Comparison of ENCODE assay signal across 8 mouse cellular contexts in genomic region chr12:55835857-55836198, GRCm38 (mm10). TPM values are rescaled to one million over a fixed set of nuclear protein-coding genes. Genes with fewer than 3 reads are reported as not detected.
DNase-seq lines count a peak whose midpoint lies in the region; ATAC-seq and TF ChIP-seq lines count a peak whose summit lies in the region.

No protein-coding gene starts in this region.

- peaks cover 13% of the 10 kb centered on the region; the same call in 1 of the 2 replicates for H3K4me1 ChIP-seq in kidney, embryonic 15.5 days
- peaks cover 12% of the 10 kb centered on the region for H3K4me1 ChIP-seq in embryonic facial prominence, embryonic 10.5 days
- peaks cover 3% of the 10 kb centered on the region; the same call in 1 of the 2 replicates for H3K4me1 ChIP-seq in midbrain, postnatal 0 days (ENCODE audit: insufficient read depth, low read length)

- 3% methylated on average over 6 of the region's 6 CpGs for WGBS in kidney, embryonic 15.5 days
- under 1% methylated on average over 6 of the region's 6 CpGs for WGBS in embryonic facial prominence, embryonic 10.5 days
- under 1% methylated on average over 6 of the region's 6 CpGs for WGBS in midbrain, postnatal 0 days

- peak overlapping the region; percentile 87 for H3K27ac ChIP-seq in kidney, embryonic 15.5 days
- peak overlapping the region; percentile 92 for H3K27ac ChIP-seq in embryonic facial prominence, embryonic 10.5 days (replicated peaks)
- H3K27ac ChIP-seq in midbrain, postnatal 0 days (ENCODE audit: low read depth, low read length), result peak overlapping the region; percentile 89

- H3K4me3 ChIP-seq in kidney, embryonic 15.5 days (replicated peaks), result peak overlapping the region; percentile 64
- peak overlapping the region; percentile 86 for H3K4me3 ChIP-seq in embryonic facial prominence, embryonic 10.5 days
- peak overlapping the region; percentile 73 for H3K4me3 ChIP-seq in midbrain, postnatal 0 days (ENCODE audit: low read depth, low read length)

- no peaks in the 10 kb centered on the region for H3K36me3 ChIP-seq in kidney, embryonic 15.5 days
- peaks cover 13% of the 10 kb centered on the region for H3K36me3 ChIP-seq in embryonic facial prominence, embryonic 10.5 days (replicated peaks)
- H3K36me3 ChIP-seq in midbrain, postnatal 0 days (ENCODE audit: insufficient read depth, low read length), result no peaks in the 10 kb centered on the region

- intact Hi-C loops in left cerebral cortex, postnatal 14 days (cut with DNase I), result loop anchor here (10.0 kb wide), 1 partner anchor 521 kb away; no protein-coding TSS in a partner anchor

- H3K27me3 ChIP-seq in kidney, embryonic 15.5 days, result no peaks in the 10 kb centered on the region
- no peaks in the 10 kb centered on the region for H3K27me3 ChIP-seq in embryonic facial prominence, embryonic 10.5 days (replicated peaks; ENCODE audit: low read depth, poor library complexity, severe bottlenecking)
- H3K27me3 ChIP-seq in midbrain, postnatal 0 days (ENCODE audit: insufficient read depth, low read length), result no peaks in the 10 kb centered on the region

- DNase-seq in kidney, adult 18-20 months, result no peak
- DNase-seq in embryonic facial prominence, embryonic 10.5 days (ENCODE audit: low spot score), result no peak
- peak; percentile 98 for DNase-seq in hindlimb bud, embryonic 11.5 days (ENCODE audit: extremely low spot score, low read depth, low spot score)
- no peak for DNase-seq in midbrain, postnatal 0 days (ENCODE audit: low spot score)
- no peak for DNase-seq in right cerebral cortex, postnatal 25 days
- DNase-seq in urinary bladder, adult 18-20 months (ENCODE audit: low spot score in 2 of 2), result no peak
- no peak for DNase-seq in left cerebral cortex, postnatal 14 days (ENCODE audit: low spot score in 2 of 2)

- no peaks in the 10 kb centered on the region for H3K9me3 ChIP-seq in kidney, embryonic 15.5 days (replicated peaks)
- H3K9me3 ChIP-seq in embryonic facial prominence, embryonic 10.5 days, result no peaks in the 10 kb centered on the region
- H3K9me3 ChIP-seq in midbrain, postnatal 0 days (ENCODE audit: low read length), result no peaks in the 10 kb centered on the region

- 0 out of 2 replicates have a peak overlapping the region, but pooled peaks have one; percentile 39 for H3K9ac ChIP-seq in kidney, embryonic 15.5 days
- 0 out of 2 replicates have a peak overlapping the region, but pooled peaks have one; percentile 1 for H3K9ac ChIP-seq in midbrain, postnatal 0 days (replicated peaks; ENCODE audit: low read length, poor library complexity, severe bottlenecking)

- ATAC-seq in kidney, embryonic 15.5 days (replicated peaks; ENCODE audit: low FRiP score), result no peak
- no peak for ATAC-seq in midbrain, postnatal 0 days (ENCODE audit: low FRiP score)

- TF ChIP-seq CTCF in midbrain, postnatal 0 days (IDR thresholded peaks at IDR 0.05), result no peak

- H3K4me2 ChIP-seq in kidney, embryonic 15.5 days, result peak overlapping the region; percentile 58
- H3K4me2 ChIP-seq in midbrain, postnatal 0 days (ENCODE audit: low read depth, low read length, poor library complexity, severe bottlenecking), result peak overlapping the region; percentile 40

RNA-seq across cellular contexts. Expression of gene Brms1l, which starts 0.3 kb away (rescaled TPM):
- polyA plus RNA-seq in kidney, embryonic 15.5 days (2015; fragmentation: Nextera tagmentation; extraction: Ambion mirVana), result 38.0 and 38.5 TPM in 2 replicates
- 42.4 and 45.3 TPM in 2 replicates for polyA plus RNA-seq in embryonic facial prominence, embryonic 10.5 days (2016; fragmentation: Nextera tagmentation; extraction: Ambion mirVana)
- 38.0 and 39.7 TPM in 2 replicates for total RNA-seq in midbrain, postnatal 0 days (2014; rRNA removed)
- 38.3 and 40.5 TPM in 2 replicates for polyA plus RNA-seq in midbrain, postnatal 0 days (2015; fragmentation: Nextera tagmentation; extraction: Ambion mirVana)
- 10 to 100 TPM; 58.7 to 63.8 TPM for total RNA-seq in left cerebral cortex, postnatal 14 days (2021)

RNA-seq across cellular contexts. Expression of gene Ralgapa1, which starts 14.9 kb away (rescaled TPM):
- polyA plus RNA-seq in kidney, embryonic 15.5 days (2015; fragmentation: Nextera tagmentation; extraction: Ambion mirVana), result 13.2 and 14.0 TPM in 2 replicates
- 9.7 and 11.0 TPM in 2 replicates for polyA plus RNA-seq in embryonic facial prominence, embryonic 10.5 days (2016; fragmentation: Nextera tagmentation; extraction: Ambion mirVana)
- total RNA-seq in midbrain, postnatal 0 days (2014; rRNA removed), result 135 and 146 TPM in 2 replicates
- 14.4 and 18.8 TPM in 2 replicates for polyA plus RNA-seq in midbrain, postnatal 0 days (2015; fragmentation: Nextera tagmentation; extraction: Ambion mirVana)
- 100 to 1,000 TPM; 112 to 126 TPM for total RNA-seq in left cerebral cortex, postnatal 14 days (2021)
